In genomic region chr6:142514912-142515311, GRCm38 (mm10) we compare ENCODE assay signal across 9 mouse cellular contexts. TPM values are rescaled to one million over a fixed set of nuclear protein-coding genes. Genes with fewer than 3 reads are reported as not detected.
DNase-seq lines count a peak whose midpoint lies in the region; ATAC-seq and TF ChIP-seq lines count a peak whose summit lies in the region.
"Had no signal": no experiment of that assay in that cellular context is flagged by ENCODE, and none has a peak within 500 bp of the region (broad histone marks: within the 10 kb centered on the region; RNA-seq: fewer than 3 reads in every experiment).

No protein-coding gene starts in this region.

- H3K9me3 ChIP-seq in intestine, embryonic 14.5 days (ENCODE audit: control insufficient read depth, low read length) = no peaks in the 10 kb centered on the region
- H3K9me3 ChIP-seq in intestine, embryonic 15.5 days = no peaks in the 10 kb centered on the region
- H3K9me3 ChIP-seq in liver, postnatal 0 days (ENCODE audit: low read length) = no peaks in the 10 kb centered on the region
- H3K9me3 ChIP-seq: neural tube, embryonic 12.5 days had no signal

- no peaks in the 10 kb centered on the region; the same call in 1 of the 2 replicates for H3K4me1 ChIP-seq in intestine, embryonic 14.5 days (replicated peaks; ENCODE audit: control insufficient read depth, insufficient read depth, low read length)
- H3K4me1 ChIP-seq in intestine, embryonic 15.5 days (replicated peaks) = 0 out of 2 replicates have a peak, but pooled peaks cover 2% of the 10 kb centered on the region
- H3K4me1 ChIP-seq in liver, postnatal 0 days (ENCODE audit: insufficient read depth) = no peaks in the 10 kb centered on the region
- peaks cover 18% of the 10 kb centered on the region for H3K4me1 ChIP-seq in thymus, adult 2 months (replicated peaks; ENCODE audit: control insufficient read depth, insufficient read depth, low read length)
- H3K4me1 ChIP-seq: neural tube, embryonic 12.5 days had no signal

- peaks cover 14% of the 10 kb centered on the region; the same call in 1 of the 2 replicates for H3K27me3 ChIP-seq in intestine, embryonic 14.5 days (replicated peaks; ENCODE audit: control insufficient read depth, insufficient read depth, low read length)
- H3K27me3 ChIP-seq in intestine, embryonic 15.5 days (replicated peaks) = peaks cover 3% of the 10 kb centered on the region; the same call in 1 of the 2 replicates
- no peaks in the 10 kb centered on the region for H3K27me3 ChIP-seq in liver, postnatal 0 days (ENCODE audit: insufficient read depth, low read length)
- no peaks in the 10 kb centered on the region for H3K27me3 ChIP-seq in thymus, adult 2 months (ENCODE audit: control insufficient read depth, insufficient read depth, low read length)
- H3K27me3 ChIP-seq: neural tube, embryonic 12.5 days had no signal

- no peaks in the 10 kb centered on the region for H3K36me3 ChIP-seq in intestine, embryonic 14.5 days (ENCODE audit: control insufficient read depth, insufficient read depth, low read length)
- no peaks in the 10 kb centered on the region for H3K36me3 ChIP-seq in intestine, embryonic 15.5 days
- H3K36me3 ChIP-seq in liver, postnatal 0 days (replicated peaks; ENCODE audit: insufficient read depth, low read length) = no peaks in the 10 kb centered on the region
- no peaks in the 10 kb centered on the region for H3K36me3 ChIP-seq in thymus, adult 2 months (ENCODE audit: control insufficient read depth, insufficient read depth, low read length)
- H3K36me3 ChIP-seq: neural tube, embryonic 12.5 days had no signal

- ATAC-seq in intestine, embryonic 14.5 days (replicated peaks; ENCODE audit: low FRiP score, low TSS enrichment, low read depth) = no peak
- ATAC-seq in intestine, embryonic 15.5 days = no peak
- no peak for ATAC-seq in liver, postnatal 0 days
- ATAC-seq in erythroid progenitor cell, adult 5-6 weeks (replicated peaks; ENCODE audit: low FRiP score, poor library complexity, severe bottlenecking) = no peak

- no peak for TF ChIP-seq EP300 in liver, postnatal 0 days (IDR thresholded peaks at IDR 0.05; ENCODE audit: low read depth)

- no peak overlapping the region for H3K27ac ChIP-seq in intestine, embryonic 14.5 days (ENCODE audit: low read depth)
- no peak overlapping the region for H3K27ac ChIP-seq in intestine, embryonic 15.5 days
- H3K27ac ChIP-seq in liver, postnatal 0 days (ENCODE audit: low read depth) = no peak overlapping the region
- no peak overlapping the region for H3K27ac ChIP-seq in thymus, adult 2 months (ENCODE audit: control insufficient read depth, insufficient read depth, low read length)
- H3K27ac ChIP-seq: neural tube, embryonic 12.5 days had no signal

- H3K4me3 ChIP-seq in intestine, embryonic 14.5 days (ENCODE audit: low read depth, low read length) = no peak overlapping the region
- H3K4me3 ChIP-seq in intestine, embryonic 15.5 days (replicated peaks) = no peak overlapping the region
- no peak overlapping the region for H3K4me3 ChIP-seq in liver, postnatal 0 days (ENCODE audit: low read depth, low read length)
- no peak overlapping the region for H3K4me3 ChIP-seq in thymus, adult 2 months (ENCODE audit: control insufficient read depth, insufficient read depth, low read length)
- H3K4me3 ChIP-seq: neural tube, embryonic 12.5 days had no signal

- no peak overlapping the region for H3K4me2 ChIP-seq in intestine, embryonic 14.5 days (ENCODE audit: low read length)
- H3K4me2 ChIP-seq in intestine, embryonic 15.5 days (replicated peaks) = no peak overlapping the region
- H3K4me2 ChIP-seq in liver, postnatal 0 days (ENCODE audit: low read depth, low read length) = no peak overlapping the region
- H3K4me2 ChIP-seq: neural tube, embryonic 12.5 days had no signal

- TF ChIP-seq CTCF in liver, postnatal 0 days (IDR thresholded peaks at IDR 0.05; ENCODE audit: low read depth) = peak; percentile 55
- TF ChIP-seq CTCF in thymus, adult 2 months (IDR thresholded peaks at IDR 0.05; ENCODE audit: borderline replicate concordance, control insufficient read depth, extremely low read depth, insufficient read depth, low read length, poor library complexity) = no peak

- WGBS in intestine, embryonic 14.5 days = 2% methylated on average over 10 of the region's 10 CpGs
- WGBS in intestine, embryonic 15.5 days = 5% methylated on average over 10 of the region's 10 CpGs
- WGBS in liver, postnatal 0 days (ENCODE audit: insufficient replicate concordance) = 2% methylated on average over 10 of the region's 10 CpGs
- WGBS in thymus, adult 2 months = 3% methylated on average over 10 of the region's 10 CpGs

- TF ChIP-seq POLR2A in thymus, adult 2 months (IDR thresholded peaks at IDR 0.05; ENCODE audit: control insufficient read depth, extremely low read depth, insufficient read depth, low read length, poor library complexity) = no peak

- H3K9ac ChIP-seq in intestine, embryonic 14.5 days (ENCODE audit: low read length) = no peak overlapping the region
- H3K9ac ChIP-seq in intestine, embryonic 15.5 days = no peak overlapping the region
- no peak overlapping the region for H3K9ac ChIP-seq in liver, postnatal 0 days (replicated peaks)
- H3K9ac ChIP-seq: neural tube, embryonic 12.5 days had no signal

- DNase-seq in intestine, embryonic 14.5 days (ENCODE audit: low spot score) = peak; percentile 73
- DNase-seq in T-cell, adult 2 months (ENCODE audit: low spot score) = peak; percentile 16
- DNase-seq in cerebellum, postnatal 14 days = peak; percentile 66 to 78
- peak; percentile 77 for DNase-seq in kidney, postnatal 10 days
- peak; percentile 65 for DNase-seq in liver, postnatal 0 days
- DNase-seq in thymus, adult 2 months = peak; percentile 69

RNA-seq across cellular contexts. Expression of gene Ldhb, which starts 7.2 kb away (rescaled TPM):
- polyA plus RNA-seq in intestine, embryonic 14.5 days (2014; fragmentation: Nextera tagmentation; extraction: Ambion mirVana) = 149 and 183 TPM in 2 replicates
- polyA plus RNA-seq in intestine, embryonic 15.5 days (2015; fragmentation: Nextera tagmentation; extraction: Ambion mirVana) = 93.1 and 100 TPM in 2 replicates
- 12.9 and 16.9 TPM in 2 replicates for polyA plus RNA-seq in liver, postnatal 0 days (2015; fragmentation: Nextera tagmentation; extraction: Ambion mirVana)
- 394 and 525 TPM in 2 replicates for polyA plus RNA-seq in thymus, adult 2 months (2012; rRNA removed)
- 10.1 TPM in 1 of 2 replicates, not detected in the other for total RNA-seq in erythroid progenitor cell, adult 5-6 weeks (2015; ENCODE audit: low replicate concordance)
- total RNA-seq in erythroid progenitor cell, adult 5-6 weeks (2017; ENCODE audit: low replicate concordance) = 3.7 TPM in 1 of 2 replicates, not detected in the other

RNA-seq across cellular contexts. Expression of gene Gys2, which starts 42.0 kb away (rescaled TPM):
- polyA plus RNA-seq in intestine, embryonic 14.5 days (2014; fragmentation: Nextera tagmentation; extraction: Ambion mirVana) = not detected in 2 replicates
- 0.97 and 1.4 TPM in 2 replicates for polyA plus RNA-seq in intestine, embryonic 15.5 days (2015; fragmentation: Nextera tagmentation; extraction: Ambion mirVana)
- 90.8 and 92.7 TPM in 2 replicates for polyA plus RNA-seq in liver, postnatal 0 days (2015; fragmentation: Nextera tagmentation; extraction: Ambion mirVana)
- polyA plus RNA-seq in thymus, adult 2 months (2012; rRNA removed) = 0.74 and 1.1 TPM in 2 replicates
- total RNA-seq in erythroid progenitor cell, adult 5-6 weeks (2015; ENCODE audit: low replicate concordance) = not detected in 2 replicates
- not detected in 2 replicates for total RNA-seq in erythroid progenitor cell, adult 5-6 weeks (2017; ENCODE audit: low replicate concordance)

RNA-seq across cellular contexts. Expression of gene Kcnj8, which starts 56.5 kb away (rescaled TPM):
- 52.2 and 55.3 TPM in 2 replicates for polyA plus RNA-seq in intestine, embryonic 14.5 days (2014; fragmentation: Nextera tagmentation; extraction: Ambion mirVana)
- 37.2 and 40.6 TPM in 2 replicates for polyA plus RNA-seq in intestine, embryonic 15.5 days (2015; fragmentation: Nextera tagmentation; extraction: Ambion mirVana)
- 5.6 and 6.2 TPM in 2 replicates for polyA plus RNA-seq in liver, postnatal 0 days (2015; fragmentation: Nextera tagmentation; extraction: Ambion mirVana)
- 3.1 and 3.9 TPM in 2 replicates for polyA plus RNA-seq in thymus, adult 2 months (2012; rRNA removed)
- not detected in 2 replicates for total RNA-seq in erythroid progenitor cell, adult 5-6 weeks (2015; ENCODE audit: low replicate concordance)
- total RNA-seq in erythroid progenitor cell, adult 5-6 weeks (2017; ENCODE audit: low replicate concordance) = not detected in 2 replicates

Comparison
In these comparisons a context has a peak if more than half of its experiments do, and no peak if none do; other contexts are left out.
1. DNase-seq: peak in every context shown above with its lines; median percentile 77 in kidney, postnatal 10 days; 73 in intestine, embryonic 14.5 days; 72 in cerebellum, postnatal 14 days; 69 in thymus, adult 2 months; 65 in liver, postnatal 0 days; 16 in T-cell, adult 2 months.
2. RNA of gene Gys2, which starts 42.0 kb away (polyA plus RNA-seq): 90.8 to 92.7 TPM in liver, postnatal 0 days; 0.97 to 1.4 TPM in intestine, embryonic 15.5 days, 0.74 to 1.1 TPM in thymus, adult 2 months and not detected in intestine, embryonic 14.5 days; every median in the first group is over 10 times any median in the second.